Mouse (Mus musculus) heart, embryonic 15.5 days (tissue): ENCODE measurements around the gene Fibp. TPM values are rescaled to one million over a fixed set of nuclear protein-coding genes. Genes with fewer than 3 reads are reported as not detected.

Experiments
- ATAC-seq: fragments of 200-750 bp; cut with Nextera tagmentation; replicated peaks from 2 replicates; pipeline ENCODE4 v1.8.0; 2017; ENCODE audit warnings: low read depth, moderate TSS enrichment; ENCODE audit not compliant: insufficient number of reproducible peaks, insufficient read depth, low FRiP score
- H3K27ac ChIP-seq: fragments of 300-500 bp; sonication (generic); 2 replicates; pipeline ENCODE4 v1.5.1; 2015; ENCODE audit warnings: mild to moderate bottlenecking, inconsistent platforms
- H3K27me3 ChIP-seq: fragments of 300-500 bp; sonication (generic); 2 replicates; pipeline ENCODE4 v1.6.1; 2015; ENCODE audit warnings: inconsistent platforms
- H3K36me3 ChIP-seq: fragments of 300-500 bp; sonication (generic); 2 replicates; pipeline ENCODE4 v1.6.1; 2015; ENCODE audit warnings: mild to moderate bottlenecking, inconsistent platforms
- H3K4me1 ChIP-seq: fragments of 300-500 bp; sonication (generic); replicated peaks from 2 replicates; pipeline ENCODE4 v1.6.1; 2015; ENCODE audit warnings: inconsistent platforms
- H3K4me2 ChIP-seq: fragments of 300-500 bp; sonication (generic); 2 replicates; pipeline ENCODE4 v1.6.1; 2015; ENCODE audit warnings: inconsistent platforms, mild to moderate bottlenecking, moderate library complexity
- H3K4me3 ChIP-seq: fragments of 300-500 bp; sonication (generic); 2 replicates; pipeline ENCODE4 v1.5.1; 2015; ENCODE audit warnings: mild to moderate bottlenecking, inconsistent platforms
- H3K9ac ChIP-seq: fragments of 300-500 bp; sonication (generic); 2 replicates; pipeline ENCODE4 v1.6.1; 2015; ENCODE audit warnings: mild to moderate bottlenecking, inconsistent platforms
- H3K9me3 ChIP-seq: fragments of 300-500 bp; sonication (generic); replicated peaks from 2 replicates; pipeline ENCODE4 v1.6.1; 2016; ENCODE audit warnings: inconsistent platforms
- WGBS: fragments of 180-500 bp; shearing (Covaris S2); methylation state at CpG from one replicate; pipeline ENCODE4 v1.1.7; 2015; ENCODE audit warnings: mixed read lengths; 5-methylcytosine and 5-hydroxymethylcytosine counted together
- polyA plus RNA-seq: library from polyadenylated mRNA; unstranded; fragments of >200 nt; fragmentation: Nextera tagmentation; extraction: Ambion mirVana; gene quantifications from 2 replicates; pipeline ENCODE4 v1.2.1, GENCODE M21; 2015

Fibp gene
- polyA plus RNA-seq, 1 experiment from 2014 or later = 97.9 TPM

- no peaks in the 10 kb centered on the region for H3K27me3 ChIP-seq
Measured at GRCm38 (mm10) chr19:5423561-5423960, 36.9 kb upstream of the Fibp start.

GRCm38 (mm10) chr19:5424092-5424781 is 36.2 kb upstream of the Fibp start:
- Histone ChIP-seq H3K36me3 (peaks cover 30% of the 10 kb centered on the region), H3K27me3 (no peaks in the 10 kb centered on the region), H3K9me3 (no peaks in the 10 kb centered on the region), H3K9ac (peak overlapping the region; percentile 89), H3K4me1 (peaks cover 34% of the 10 kb centered on the region), H3K4me3 (peak overlapping the region; percentile 83), H3K27ac (peak overlapping the region; percentile 95), H3K4me2 (peak overlapping the region; percentile 91)
- under 1% methylated on average over 41 of the region's 48 CpGs for WGBS
- ATAC-seq = peak; percentile 67

More at GRCm38 (mm10) chr19:5423561-5423960, 36.9 kb upstream of the Fibp start:
- 67% methylated on average over 12 of the region's 12 CpGs for WGBS
- H3K4me2 ChIP-seq = peak overlapping the region; percentile 91
- peaks cover 30% of the 10 kb centered on the region for H3K4me1 ChIP-seq
- peak overlapping the region; percentile 89 for H3K9ac ChIP-seq
- peak overlapping the region; percentile 95 for H3K27ac ChIP-seq
- ATAC-seq = no peak
- peak overlapping the region; percentile 83 for H3K4me3 ChIP-seq
- peaks cover 30% of the 10 kb centered on the region for H3K36me3 ChIP-seq
- H3K9me3 ChIP-seq = no peaks in the 10 kb centered on the region

- peak within 1 kb of the TSS; percentile 94 for H3K9ac ChIP-seq
- H3K4me1 ChIP-seq = peaks cover 41% of the 10 kb centered on the region
- H3K4me3 ChIP-seq = peak within 1 kb of the TSS; percentile 83
- H3K4me2 ChIP-seq = peak within 1 kb of the TSS; percentile 91
- under 1% methylated on average over 74 of the region's 87 CpGs for WGBS
- no peaks in the 10 kb centered on the region for H3K9me3 ChIP-seq
- H3K27me3 ChIP-seq = no peaks in the 10 kb centered on the region
- peak; percentile 91 for ATAC-seq
- peaks cover 23% of the 10 kb centered on the region for H3K36me3 ChIP-seq
- H3K27ac ChIP-seq = peak within 1 kb of the TSS; percentile 95
Measured at GRCm38 (mm10) chr19:5424782-5425741, 35.4 kb upstream of the Fibp start, which contains the start of the genes Drap1 and AI837181. Gene Drap1 (minus strand): TSS chr19:5424979. Gene AI837181 (plus strand): TSS chr19:5425144.

GRCm38 (mm10) chr19:5425906-5426565 is 34.4 kb upstream of the Fibp start:
- no peak for ATAC-seq
- WGBS = 86% methylated on average over 18 of the region's 18 CpGs
- peak overlapping the region; percentile 95 for H3K27ac ChIP-seq
- peaks cover 19% of the 10 kb centered on the region for H3K36me3 ChIP-seq
- peak overlapping the region; percentile 94 for H3K9ac ChIP-seq
- H3K4me3 ChIP-seq = peak overlapping the region; percentile 83
- H3K4me2 ChIP-seq = peak overlapping the region; percentile 75
- no peaks in the 10 kb centered on the region for H3K9me3 ChIP-seq
- no peaks in the 10 kb centered on the region for H3K27me3 ChIP-seq
- peaks cover 41% of the 10 kb centered on the region for H3K4me1 ChIP-seq

GRCm38 (mm10) chr19:5426640-5427290 is 33.6 kb upstream of the Fibp start:
- H3K9me3 ChIP-seq = no peaks in the 10 kb centered on the region
- H3K36me3 ChIP-seq = peaks cover 19% of the 10 kb centered on the region
- H3K4me3 ChIP-seq = no peak overlapping the region
- peak overlapping the region; percentile 75 for H3K4me2 ChIP-seq
- no peak overlapping the region for H3K27ac ChIP-seq
- WGBS = 88% methylated on average over 13 of the region's 13 CpGs
- H3K27me3 ChIP-seq = no peaks in the 10 kb centered on the region
- H3K9ac ChIP-seq = no peak overlapping the region
- peaks cover 41% of the 10 kb centered on the region for H3K4me1 ChIP-seq
- ATAC-seq = no peak

GRCm38 (mm10) chr19:5428083-5428482 is 32.3 kb upstream of the Fibp start:
- Histone ChIP-seq H3K27ac (no peak overlapping the region), H3K4me2 (no peak overlapping the region), H3K9me3 (no peaks in the 10 kb centered on the region), H3K4me1 (peaks cover 46% of the 10 kb centered on the region), H3K4me3 (no peak overlapping the region), H3K9ac (no peak overlapping the region), H3K36me3 (peaks cover 14% of the 10 kb centered on the region), H3K27me3 (no peaks in the 10 kb centered on the region)
- no peak for ATAC-seq
- WGBS = 81% methylated on average over 2 of the region's 2 CpGs

- H3K4me3 ChIP-seq = no peak overlapping the region
- H3K36me3 ChIP-seq = peaks cover 14% of the 10 kb centered on the region
- no peak overlapping the region for H3K9ac ChIP-seq
- H3K4me1 ChIP-seq = peaks cover 47% of the 10 kb centered on the region
- no peak overlapping the region for H3K27ac ChIP-seq
- no peaks in the 10 kb centered on the region for H3K9me3 ChIP-seq
- ATAC-seq = no peak
- WGBS = 77% methylated on average over 4 of the region's 4 CpGs
- H3K27me3 ChIP-seq = no peaks in the 10 kb centered on the region
- no peak overlapping the region for H3K4me2 ChIP-seq
Measured at GRCm38 (mm10) chr19:5429219-5429618, 31.2 kb upstream of the Fibp start.

GRCm38 (mm10) chr19:5429806-5430205 is 30.6 kb upstream of the Fibp start:
- WGBS = 47% methylated on average over 8 of the region's 8 CpGs
- no peaks in the 10 kb centered on the region for H3K9me3 ChIP-seq
- peaks cover 47% of the 10 kb centered on the region for H3K4me1 ChIP-seq
- 0 out of 2 replicates have a peak overlapping the region, but pooled peaks have one; percentile 4 for H3K27ac ChIP-seq
- no peak overlapping the region for H3K9ac ChIP-seq
- no peak for ATAC-seq
- H3K4me3 ChIP-seq = no peak overlapping the region
- H3K36me3 ChIP-seq = peaks cover 14% of the 10 kb centered on the region
- H3K4me2 ChIP-seq = no peak overlapping the region
- H3K27me3 ChIP-seq = no peaks in the 10 kb centered on the region

- H3K27me3 ChIP-seq = no peaks in the 10 kb centered on the region
- peaks cover 47% of the 10 kb centered on the region for H3K4me1 ChIP-seq
- H3K4me2 ChIP-seq = no peak overlapping the region
- WGBS = 68% methylated on average over 1 of the region's 1 CpGs
- 0 out of 2 replicates have a peak overlapping the region, but pooled peaks have one; percentile 4 for H3K27ac ChIP-seq
- no peaks in the 10 kb centered on the region for H3K9me3 ChIP-seq
- no peak overlapping the region for H3K9ac ChIP-seq
- no peak for ATAC-seq
- peaks cover 14% of the 10 kb centered on the region for H3K36me3 ChIP-seq
- no peak overlapping the region for H3K4me3 ChIP-seq
Measured at GRCm38 (mm10) chr19:5430408-5430807, 30.0 kb upstream of the Fibp start.

- no peak overlapping the region for H3K27ac ChIP-seq
- no peak overlapping the region for H3K4me2 ChIP-seq
- ATAC-seq = no peak
- WGBS = 67% methylated on average over 4 of the region's 4 CpGs
- no peaks in the 10 kb centered on the region for H3K9me3 ChIP-seq
- H3K36me3 ChIP-seq = peaks cover 3% of the 10 kb centered on the region; the same call in 1 of the 2 replicates
- no peak overlapping the region for H3K4me3 ChIP-seq
- H3K9ac ChIP-seq = no peak overlapping the region
- peaks cover 32% of the 10 kb centered on the region for H3K4me1 ChIP-seq
- H3K27me3 ChIP-seq = peaks cover 3% of the 10 kb centered on the region; the same call in 1 of the 2 replicates
Measured at GRCm38 (mm10) chr19:5431911-5432464, 28.4 kb upstream of the Fibp start.
